Mouse (Mus musculus) myocyte (in vitro differentiated cells): ENCODE data around the gene Ccnb1.

Experiments used
- E2F4 ChIP-seq: IDR thresholded peaks from one replicate; pipeline ENCODE4 v1.6.1; 2011; ENCODE audit warnings: mild to moderate bottlenecking, control low read depth, moderate library complexity; ENCODE audit not compliant: insufficient read depth
- MAX ChIP-seq: IDR thresholded peaks from one replicate; pipeline ENCODE4 v1.6.1; 2011; ENCODE audit warnings: low read depth, mild to moderate bottlenecking, control low read depth
- MYOG ChIP-seq, 3 experiments: IDR thresholded peaks; one replicate each; pipeline ENCODE4 v1.6.1; 2011; ENCODE audit warnings: control low read depth in 2 of 3, low read depth in 2 of 3, mild to moderate bottlenecking in 2 of 3; ENCODE audit not compliant: insufficient read length in 2 of 3, control insufficient read depth in 1 of 3, insufficient read depth in 1 of 3
- USF1 ChIP-seq: IDR thresholded peaks from one replicate; pipeline ENCODE4 v1.6.1; 2011; ENCODE audit warnings: low read depth, mild to moderate bottlenecking, control low read depth, moderate library complexity

GRCm38 (mm10) chr13:100732756-100733155, 53.6 kb downstream of the Ccnb1 start:
- TF ChIP-seq USF1: no peak
- no peak for TF ChIP-seq MYOG (IDR thresholded peaks at IDR 0.05; ENCODE audit: control insufficient read depth in 1 of 3, insufficient read depth in 1 of 3, insufficient read length in 2 of 3, low read depth in 2 of 3)
- TF ChIP-seq MAX: no peak
- TF ChIP-seq E2F4: no peak
